Mouse (Mus musculus) adrenal gland, adult 18-20 months (tissue): ENCODE results near the gene Zfp36l1. TPM values are rescaled to one million over a fixed set of nuclear protein-coding genes. Genes with fewer than 3 reads are reported as not detected.

ENCODE experiments used
- DNase-seq, 2 experiments: peaks; one replicate each; pipeline ENCODE4 v3.0.0; 2021 to 2022; ENCODE audit warnings: low spot score in 2 of 2
- total RNA-seq, 2 experiments: library from RNA; stranded (reverse); gene quantifications; 1 replicate in 1 of 2; 2 replicates in 1 of 2; pipeline ENCODE4 v1.2.3; 2021

The Zfp36l1 gene
- total RNA-seq, 2 experiments from 2014 or later, result 172 to 225 TPM

DNA sequence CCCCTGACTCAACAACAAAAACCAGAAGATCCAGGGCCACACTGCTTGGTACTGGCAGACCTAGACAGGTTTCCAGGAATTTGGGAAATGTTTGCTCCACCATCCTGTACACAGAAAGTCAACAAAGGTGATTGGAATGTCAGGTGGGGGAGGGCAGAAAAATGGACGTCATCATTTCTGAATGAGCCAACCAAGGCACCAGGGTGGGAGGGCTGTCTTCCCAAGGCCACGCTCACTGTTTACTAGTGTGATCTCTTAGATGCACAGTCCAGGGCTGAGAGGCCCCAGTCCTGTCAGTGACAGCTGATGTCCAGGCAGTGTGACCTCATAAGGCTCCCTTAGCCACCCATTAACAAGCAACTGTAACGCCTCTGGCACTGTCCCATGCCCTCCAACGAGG, 32.9 kb downstream of the Zfp36l1 start:
- no peak for DNase-seq

GRCm38 (mm10) chr12:80074331-80074730, 38.5 kb downstream of the Zfp36l1 start:
- no peak for DNase-seq

DNA sequence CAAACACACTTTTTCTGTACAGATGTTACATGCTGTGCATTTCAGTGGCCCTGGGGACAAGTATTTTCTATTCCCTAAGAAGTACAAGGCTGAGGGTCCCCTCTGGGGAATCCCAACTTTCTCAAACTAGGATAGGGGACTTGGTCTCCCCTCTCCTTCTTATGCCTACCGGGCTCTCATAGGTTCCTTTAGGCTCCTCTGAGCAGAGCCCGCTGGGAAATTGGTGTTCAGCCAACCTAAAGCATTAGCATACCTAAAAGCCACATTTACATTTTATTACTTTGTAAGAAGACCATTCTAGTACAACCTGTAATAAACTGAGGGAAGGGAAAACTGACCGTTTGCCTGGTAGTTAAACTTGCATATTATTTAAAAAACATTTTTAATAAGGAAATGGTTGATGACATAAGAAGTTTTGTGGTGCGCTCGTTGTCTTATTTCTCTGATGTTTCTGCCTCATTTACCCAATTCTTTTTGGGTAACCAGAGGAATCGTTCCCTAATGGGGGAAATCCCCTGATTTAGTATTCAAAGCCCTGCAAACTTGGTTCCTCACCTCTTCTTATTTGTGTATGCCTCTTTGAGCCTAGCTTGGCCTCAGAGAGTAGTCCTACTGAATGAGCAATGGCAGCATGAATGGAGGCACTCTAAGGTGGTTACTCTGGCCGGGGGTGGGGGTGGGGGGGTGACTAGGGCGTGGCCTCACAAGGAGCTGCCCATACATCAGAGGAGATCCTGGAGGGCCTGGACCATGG, 42.1 kb downstream of the Zfp36l1 start:
- DNase-seq, result no peak

- no peak for DNase-seq
Measured at GRCm38 (mm10) chr12:80069040-80069439, 43.8 kb downstream of the Zfp36l1 start.

- DNase-seq, result no peak
Measured at GRCm38 (mm10) chr12:80068016-80068415, 44.8 kb downstream of the Zfp36l1 start.

DNA sequence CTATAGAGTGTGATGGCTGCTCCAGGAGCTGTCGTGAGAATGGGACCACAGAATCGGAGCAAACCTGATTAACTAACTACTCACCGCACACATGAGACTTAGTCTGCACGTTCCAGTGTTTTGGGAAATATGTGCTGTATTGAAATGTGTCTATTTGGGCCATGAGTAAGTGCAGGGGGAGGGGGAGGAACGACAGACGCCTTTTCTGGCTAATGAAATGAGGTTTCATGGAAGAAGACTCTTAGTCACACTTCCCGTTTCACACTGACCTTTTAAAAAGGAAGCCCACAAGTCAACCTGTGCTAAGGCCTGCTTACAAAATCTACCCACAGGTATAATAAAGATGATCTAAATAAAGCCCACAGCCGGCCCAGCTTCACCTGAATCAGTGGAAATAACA, 47.8 kb downstream of the Zfp36l1 start:
- DNase-seq, result no peak

- DNase-seq, result no peak
Measured at GRCm38 (mm10) chr12:80064306-80064705, 48.5 kb downstream of the Zfp36l1 start.

- no peak for DNase-seq
Measured at GRCm38 (mm10) chr12:80063402-80064150, 49.2 kb downstream of the Zfp36l1 start.

GRCm38 (mm10) chr12:80062410-80063401, 50.1 kb downstream of the Zfp36l1 start:
- DNase-seq, result no peak

- no peak for DNase-seq
Measured at GRCm38 (mm10) chr12:80061810-80062209, 51.0 kb downstream of the Zfp36l1 start.

DNA sequence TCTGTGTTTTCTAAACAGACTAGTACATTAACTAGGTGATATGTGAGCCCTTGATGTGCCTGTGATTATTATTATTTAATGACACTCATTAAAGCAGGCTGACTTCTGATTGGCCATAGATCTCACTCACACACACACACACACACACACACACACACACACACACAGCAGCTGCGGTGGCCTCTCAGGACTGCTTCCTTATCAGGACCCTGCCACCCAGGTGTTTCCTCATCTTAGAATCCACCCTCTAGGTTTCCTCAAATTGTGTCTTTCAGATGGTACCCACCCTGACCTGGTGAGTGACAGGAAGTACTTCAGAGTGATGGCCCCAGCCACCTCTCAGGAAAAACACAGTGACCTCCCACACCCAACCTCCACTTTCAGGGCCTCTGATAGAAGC, 52.0 kb downstream of the Zfp36l1 start:
- no peak for DNase-seq

DNA sequence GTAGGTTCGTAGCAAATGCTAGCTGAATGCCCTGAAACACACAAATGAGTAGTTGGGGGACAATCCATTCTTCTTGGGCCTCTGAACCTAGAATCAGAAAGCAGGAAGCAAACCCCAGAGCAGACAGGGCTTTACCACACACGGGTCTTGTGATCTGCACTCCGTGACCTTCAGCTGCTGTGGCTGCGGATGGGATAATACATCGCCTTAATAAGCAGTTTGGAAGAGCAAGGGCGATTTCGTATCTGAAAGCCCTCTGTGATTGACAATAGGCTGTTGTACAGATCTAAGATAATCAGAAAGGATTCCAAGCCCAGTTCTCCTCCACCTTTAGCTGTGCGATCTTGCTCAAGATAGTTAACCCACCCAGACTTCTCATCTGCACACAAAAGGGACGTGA, 52.5 kb downstream of the Zfp36l1 start:
- DNase-seq, result no peak

- DNase-seq, result no peak
Measured at GRCm38 (mm10) chr12:80059773-80060328, 53.0 kb downstream of the Zfp36l1 start.

Other genes with a start within 250 kb of the Zfp36l1 start
- gene Actn1, start 147.4 kb upstream of the Zfp36l1 start, total RNA-seq, result 10 to 100 TPM; 31.2 to 43.7 TPM